Mouse (Mus musculus) midbrain, postnatal 0 days (tissue): Measurements from ENCODE around the gene Gspt1. TPM values are rescaled to one million over a fixed set of nuclear protein-coding genes. Genes with fewer than 3 reads are reported as not detected.
A peak's percentile ranks its signal among the peaks of the same experiment; 100 is the strongest.

Source experiments
- ATAC-seq: fragments of 200-750 bp; cut with Nextera tagmentation; 2 replicates; pipeline ENCODE4 v1.8.0; 2017; ENCODE audit warnings: moderate number of reproducible peaks, mild to moderate bottlenecking, moderate TSS enrichment, moderate library complexity; ENCODE audit not compliant: low FRiP score
- DNase-seq: peaks from one replicate; pipeline ENCODE4 v3.0.0-alpha.2; 2015; ENCODE audit warnings: low spot score
- H3K27ac ChIP-seq: fragments of 300-500 bp; sonication (generic); 2 replicates; pipeline ENCODE4 v1.5.1; 2014; ENCODE audit warnings: low read depth, mild to moderate bottlenecking, low read length, mixed read lengths
- H3K27me3 ChIP-seq: fragments of 300-500 bp; sonication (generic); 2 replicates; pipeline ENCODE4 v1.6.1; 2014; ENCODE audit warnings: low read length, control low read depth, mixed read lengths; ENCODE audit not compliant: insufficient read depth
- H3K36me3 ChIP-seq: fragments of 300-500 bp; sonication (generic); 2 replicates; pipeline ENCODE4 v1.6.1; 2014; ENCODE audit warnings: low read length, control low read depth, mixed read lengths; ENCODE audit not compliant: insufficient read depth
- H3K4me1 ChIP-seq: fragments of 300-500 bp; sonication (generic); 2 replicates; pipeline ENCODE4 v1.6.1; 2014; ENCODE audit warnings: mild to moderate bottlenecking, control low read depth, antibody characterized with exemption, low read length, mixed read lengths; ENCODE audit not compliant: insufficient read depth
- H3K4me2 ChIP-seq: fragments of 300-500 bp; sonication (generic); 2 replicates; pipeline ENCODE4 v1.6.1; 2014; ENCODE audit warnings: low read depth, mild to moderate bottlenecking, low read length, mixed read lengths; ENCODE audit not compliant: poor library complexity, severe bottlenecking
- H3K4me3 ChIP-seq: fragments of 300-500 bp; sonication (generic); 2 replicates; pipeline ENCODE4 v1.5.1; 2014; ENCODE audit warnings: low read depth, mild to moderate bottlenecking, low read length, moderate library complexity
- H3K9ac ChIP-seq: fragments of 300-500 bp; sonication (generic); replicated peaks from 2 replicates; pipeline ENCODE4 v1.6.1; 2014; ENCODE audit warnings: mild to moderate bottlenecking, low read length, moderate library complexity, mixed read lengths; ENCODE audit not compliant: poor library complexity, severe bottlenecking
- H3K9me3 ChIP-seq: fragments of 300-500 bp; sonication (generic); 2 replicates; pipeline ENCODE4 v1.6.1; 2016; ENCODE audit warnings: low read length, control low read depth
- CTCF ChIP-seq: IDR thresholded peaks from 2 replicates; pipeline ENCODE4 v1.5.1; 2016; ENCODE audit warnings: antibody characterized with exemption, mild to moderate bottlenecking
- WGBS: fragments of 180-500 bp; shearing (Covaris S2); extraction: QIAGEN DNeasy Blood & Tissue Kit; methylation state at CpG from one replicate; pipeline ENCODE4 v1.1.7; 2014; 5-methylcytosine and 5-hydroxymethylcytosine counted together
- microRNA counts: library from miRNA; unstranded; fragments of <30 nt; microRNA quantifications from one replicate; lab custom pipeline; 2015
- microRNA-seq: library from miRNA; unstranded; fragments of <30 nt; microRNA quantifications from one replicate; pipeline ENCODE4, GENCODE M21; 2016; ENCODE audit warnings: borderline number of aligned reads
- polyA plus RNA-seq: library from polyadenylated mRNA; unstranded; fragments of >200 nt; fragmentation: Nextera tagmentation; extraction: Ambion mirVana; gene quantifications from 2 replicates; pipeline ENCODE4 v1.2.1, GENCODE M21; 2015
- total RNA-seq: library from RNA; depleted of rRNA; stranded (reverse); fragments of >200 nt; gene quantifications from 2 replicates; pipeline ENCODE4 v1.2.3, GENCODE M21; 2014; rRNA removed

Gspt1 gene
- total and polyA plus RNA-seq, 2 experiments from 2014 or later, result 39.0 to 60.9 TPM

DNA sequence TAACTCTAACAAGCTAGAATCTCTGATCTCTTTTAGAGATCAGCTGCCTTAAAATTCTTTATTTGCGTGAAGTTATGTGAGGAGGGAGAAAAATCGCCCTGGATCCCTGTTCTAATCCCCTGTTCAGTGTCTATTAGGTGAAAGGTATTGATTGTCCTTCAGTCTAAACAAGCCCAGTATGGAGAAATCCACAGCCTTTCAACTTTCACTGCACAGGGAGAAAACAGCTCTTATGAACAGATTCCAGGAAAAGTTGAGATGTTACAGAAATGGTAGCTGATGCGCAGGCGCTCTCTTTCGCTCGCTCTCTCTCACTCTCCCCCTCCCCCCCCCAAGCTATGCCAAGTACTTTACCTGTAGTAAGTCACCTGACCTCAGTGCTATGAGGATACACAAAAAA is 82.4 kb downstream of the Gspt1 start:
- no peak for TF ChIP-seq CTCF
- DNase-seq, result no peak
- H3K4me3 ChIP-seq, result no peak overlapping the region
- no peak for ATAC-seq
- no peaks in the 10 kb centered on the region for H3K27me3 ChIP-seq
- H3K9me3 ChIP-seq, result no peaks in the 10 kb centered on the region
- no peak overlapping the region for H3K4me2 ChIP-seq
- no peak overlapping the region for H3K9ac ChIP-seq
- H3K27ac ChIP-seq, result no peak overlapping the region
- H3K36me3 ChIP-seq, result no peaks in the 10 kb centered on the region
- H3K4me1 ChIP-seq, result no peaks in the 10 kb centered on the region
- 88% methylated on average over 6 of the region's 6 CpGs for WGBS

MicroRNAs within 50 kb of the gene (microRNA counts, 519-probe panel; counts per million panel counts)
- 528 counts per million, percentile 58 among the panel's probes with 10 or more counts for microRNA mmu-miR-1945 (lab: Ali Mortazavi, UCI)

Small RNA genes lying within 50 kb of the gene (microRNA-seq; reads per million reads assigned to microRNA genes)
- gene Mir1945, result not detected

Other genes starting within 250 kb of the Gspt1 start
- 241 and 278 TPM in 2 replicates for gene Snn, start 193.4 kb downstream of the Gspt1 start, total RNA-seq
- 122 and 130 TPM in 2 replicates for gene Snn, start 193.4 kb downstream of the Gspt1 start, polyA plus RNA-seq
- gene Litaf, start 188.2 kb downstream of the Gspt1 start, total RNA-seq, result 19.0 and 22.4 TPM in 2 replicates
- 20.5 and 20.7 TPM in 2 replicates for gene Litaf, start 188.2 kb downstream of the Gspt1 start, polyA plus RNA-seq
- gene Txndc11, start 119.7 kb downstream of the Gspt1 start, total RNA-seq, result 46.4 and 48.4 TPM in 2 replicates
- gene Txndc11, start 119.7 kb downstream of the Gspt1 start, polyA plus RNA-seq, result 25.4 and 30.5 TPM in 2 replicates
- gene Zc3h7a, start 77.9 kb downstream of the Gspt1 start, total RNA-seq, result 33.3 and 63.4 TPM in 2 replicates
- 35.6 and 40.9 TPM in 2 replicates for gene Zc3h7a, start 77.9 kb downstream of the Gspt1 start, polyA plus RNA-seq
- gene Rsl1d1, start 51.0 kb downstream of the Gspt1 start, total RNA-seq, result 54.6 and 85.5 TPM in 2 replicates
- 124 and 140 TPM in 2 replicates for gene Rsl1d1, start 51.0 kb downstream of the Gspt1 start, polyA plus RNA-seq
- not detected in 2 replicates for gene Tnfrsf17, start 59.5 kb upstream of the Gspt1 start, total RNA-seq
- gene Tnfrsf17, start 59.5 kb upstream of the Gspt1 start, polyA plus RNA-seq, result 0.20 and 0.21 TPM in 2 replicates
- 22.8 and 30.8 TPM in 2 replicates for gene Snx29, start 68.6 kb upstream of the Gspt1 start, total RNA-seq
- 6.6 and 7.0 TPM in 2 replicates for gene Snx29, start 68.6 kb upstream of the Gspt1 start, polyA plus RNA-seq